Mouse (Mus musculus) neural tube, embryonic 10.5 days (tissue): ENCODE data around the gene Fam166a.

ENCODE experiments used
- DNase-seq: peaks from one replicate; pipeline ENCODE4 v3.0.0-alpha.2; 2017; ENCODE audit warnings: low spot score; ENCODE audit errors: extremely low spot score

Fam166a gene

GRCm38 (mm10) chr2:25223681-25224491 is 5.3 kb downstream of the Fam166a start:
- DNase-seq, result no peak

- DNase-seq, result no peak
Measured at GRCm38 (mm10) chr2:25224492-25224765, 5.9 kb downstream of the Fam166a start, which contains the start of gene Tubb4b. TSS of gene Tubb4b (minus strand) at chr2:25224702.

GRCm38 (mm10) chr2:25224766-25225752 is 6.5 kb downstream of the Fam166a start:
- peak; percentile 96 for DNase-seq

GRCm38 (mm10) chr2:25225811-25226379 is 7.3 kb downstream of the Fam166a start:
- no peak for DNase-seq

GRCm38 (mm10) chr2:25226864-25227263 is 8.3 kb downstream of the Fam166a start:
- no peak for DNase-seq

GRCm38 (mm10) chr2:25227406-25227805 is 8.9 kb downstream of the Fam166a start:
- no peak for DNase-seq

GRCm38 (mm10) chr2:25228431-25228889 is 9.9 kb downstream of the Fam166a start:
- DNase-seq, result peak; percentile 81

GRCm38 (mm10) chr2:25228995-25229530 is 10.5 kb downstream of the Fam166a start:
- no peak for DNase-seq

GRCm38 (mm10) chr2:25229582-25229981 is 11.0 kb downstream of the Fam166a start:
- no peak for DNase-seq

GRCm38 (mm10) chr2:25230581-25230980 is 12.0 kb downstream of the Fam166a start:
- no peak for DNase-seq

GRCm38 (mm10) chr2:25231038-25231437 is 12.5 kb downstream of the Fam166a start:
- no peak for DNase-seq

- DNase-seq, result no peak
Measured at GRCm38 (mm10) chr2:25233421-25233820, 14.9 kb downstream of the Fam166a start.

- no peak for DNase-seq
Measured at GRCm38 (mm10) chr2:25234050-25234449, 15.5 kb downstream of the Fam166a start, which contains the start of gene Slc34a3. TSS of gene Slc34a3 (minus strand) at chr2:25234364.

GRCm38 (mm10) chr2:25234551-25235220 is 16.1 kb downstream of the Fam166a start:
- DNase-seq, result no peak

- DNase-seq, result no peak
Measured at GRCm38 (mm10) chr2:25236614-25237013, 18.1 kb downstream of the Fam166a start, which contains the start of gene Rnf224. TSS of gene Rnf224 (minus strand) at chr2:25236787.

- DNase-seq, result no peak
Measured at GRCm38 (mm10) chr2:25237522-25237921, 19.0 kb downstream of the Fam166a start.

GRCm38 (mm10) chr2:25238106-25238505 is 19.6 kb downstream of the Fam166a start:
- no peak for DNase-seq

GRCm38 (mm10) chr2:25239766-25240165 is 21.2 kb downstream of the Fam166a start:
- DNase-seq, result no peak

- DNase-seq, result no peak
Measured at GRCm38 (mm10) chr2:25240310-25240709, 21.8 kb downstream of the Fam166a start.

- DNase-seq, result peak; percentile 64
Measured at GRCm38 (mm10) chr2:25240723-25241437, 22.3 kb downstream of the Fam166a start.
